Mouse (Mus musculus): Measurements from ENCODE around the gene Eipr1.

DNA sequence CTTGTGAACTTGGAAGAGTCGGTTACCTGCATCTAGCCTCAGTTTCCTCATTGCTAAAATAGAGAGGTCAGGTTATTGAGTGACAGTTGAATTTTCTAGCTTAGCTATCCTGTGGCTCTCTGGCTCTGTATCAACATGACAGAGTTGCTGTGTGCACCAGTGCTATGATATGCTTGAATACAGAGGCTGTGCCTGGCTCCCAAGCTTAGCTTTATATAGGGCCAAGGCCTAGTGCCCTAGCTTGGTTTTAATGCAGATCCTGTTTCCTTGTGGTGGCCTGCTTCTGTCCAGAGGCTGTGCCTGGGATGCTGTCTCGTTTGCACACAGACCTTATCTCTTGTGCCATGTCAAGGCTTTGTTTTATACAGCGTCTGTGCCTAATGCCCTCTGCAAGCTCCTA, 66.3 kb downstream of the Eipr1 start:
- no peak for TF ChIP-seq POLR2A (IDR thresholded peaks at IDR 0.05; ENCODE audit: low read depth, low read length)
- no peak for TF ChIP-seq CTCF (IDR thresholded peaks at IDR 0.05; ENCODE audit: extremely low read depth, insufficient read depth, insufficient read length, insufficient replicate concordance)
